Mouse (Mus musculus) CH12.LX (cell line): ENCODE data around the gene Pdss2. TPM values are rescaled to one million over a fixed set of nuclear protein-coding genes. Genes with fewer than 3 reads are reported as not detected.
"Not testable (repeated sequence)": the region's sequence is repeated elsewhere in the genome, so short reads cannot be mapped to it uniquely, and the experiment has no call there.

ENCODE experiments used
- DNase-seq: peaks from one replicate; pipeline ENCODE4 v3.0.0-alpha.2; 2013; ENCODE audit errors: extremely low read depth
- H3K27ac ChIP-seq: 2 replicates; pipeline ENCODE4 v1.5.1; 2012; ENCODE audit warnings: low read depth, mild to moderate bottlenecking, control low read depth, moderate library complexity; ENCODE audit not compliant: insufficient read depth
- H3K27me3 ChIP-seq: replicated peaks from 2 replicates; pipeline ENCODE3; 2012; ENCODE audit warnings: inconsistent platforms
- H3K36me3 ChIP-seq, 2 experiments: replicated peaks in 1 of 2; 2 replicates each; pipeline versions ENCODE3 to v1.6.1; 2012; ENCODE audit warnings: inconsistent platforms in 1 of 2, low read length in 1 of 2, mild to moderate bottlenecking in 1 of 2, mixed read lengths in 1 of 2, moderate library complexity in 1 of 2; ENCODE audit not compliant: control insufficient read depth in 1 of 2, insufficient read depth in 1 of 2
- H3K4me1 ChIP-seq, 2 experiments: 2 replicates each; pipeline ENCODE4 v1.6.1; 2012; ENCODE audit warnings: inconsistent platforms in 1 of 2, moderate library complexity in 1 of 2; ENCODE audit not compliant: insufficient read depth in 2 of 2, control insufficient read depth in 1 of 2
- H3K4me2 ChIP-seq: 2 replicates; pipeline ENCODE4 v1.6.1; 2012; ENCODE audit warnings: low read depth, mild to moderate bottlenecking, control low read depth; ENCODE audit not compliant: poor library complexity, insufficient read depth, severe bottlenecking
- H3K4me3 ChIP-seq, 3 experiments: fragments of 150-350 bp in 1 of 3; sonication (generic) in 1 of 3; replicated peaks in 1 of 3; 2 replicates each; pipeline versions ENCODE3 to v1.5.1; 2011 to 2012; ENCODE audit warnings: low read depth in 2 of 3, low read length in 2 of 3, mild to moderate bottlenecking in 2 of 3, moderate library complexity in 2 of 3, control low read depth in 1 of 3, improper control_type of control experiment in 1 of 3, inconsistent platforms in 1 of 3, mixed read lengths in 1 of 3; ENCODE audit not compliant: poor library complexity in 1 of 3
- H3K79me2 ChIP-seq: replicated peaks from 2 replicates; pipeline ENCODE4 v1.6.1; 2012; ENCODE audit warnings: mild to moderate bottlenecking, moderate library complexity; ENCODE audit not compliant: control insufficient read depth, poor library complexity, insufficient read depth, severe bottlenecking; ENCODE audit errors: extremely low read depth
- H3K9ac ChIP-seq: 2 replicates; pipeline ENCODE4 v1.6.1; 2012; ENCODE audit warnings: low read depth, mild to moderate bottlenecking, control low read depth, moderate library complexity; ENCODE audit not compliant: insufficient read depth
- H3K9me3 ChIP-seq: replicated peaks from 2 replicates; pipeline ENCODE3; 2012; ENCODE audit warnings: low read length, inconsistent platforms, mixed read lengths
- GABPA ChIP-seq: IDR thresholded peaks from 2 replicates; pipeline ENCODE4 v1.6.1; 2012; ENCODE audit warnings: low read depth, low read length, improper control_type of control experiment, inconsistent platforms; ENCODE audit not compliant: insufficient replicate concordance
- IRF4 ChIP-seq: IDR thresholded peaks from 2 replicates; pipeline ENCODE4 v1.6.1; 2014; ENCODE audit warnings: low read depth, mild to moderate bottlenecking, inconsistent platforms, low read length, improper control_type of control experiment
- JUND ChIP-seq: conservative IDR thresholded peaks from 2 replicates; pipeline ENCODE4 v1.6.1; 2011; ENCODE audit warnings: low read depth, low read length, improper control_type of control experiment
- MAFK ChIP-seq: IDR thresholded peaks from 2 replicates; pipeline ENCODE4 v1.6.1; 2011; ENCODE audit warnings: low read length, improper control_type of control experiment; ENCODE audit not compliant: insufficient replicate concordance
- MAX ChIP-seq: IDR thresholded peaks from 2 replicates; pipeline ENCODE4 v1.6.1; 2011; ENCODE audit warnings: low read length, improper control_type of control experiment
- NELFE ChIP-seq: IDR thresholded peaks from 2 replicates; pipeline ENCODE4 v1.6.1; 2011; ENCODE audit warnings: low read depth, low read length, improper control_type of control experiment
- PAX5 ChIP-seq: IDR thresholded peaks from 2 replicates; pipeline ENCODE4 v1.6.1; 2012; ENCODE audit warnings: low read length, inconsistent platforms, mixed read lengths
- POLR2A ChIP-seq: IDR thresholded peaks from 2 replicates; pipeline ENCODE4 v1.6.1; 2011; ENCODE audit warnings: low read depth, mild to moderate bottlenecking, improper control_type of control experiment, low read length
- POLR2AphosphoS2 ChIP-seq: IDR thresholded peaks from 2 replicates; pipeline ENCODE4 v1.6.1; 2011; ENCODE audit warnings: low read depth, low read length, improper control_type of control experiment
- RAD21 ChIP-seq: IDR thresholded peaks from 2 replicates; pipeline ENCODE4 v1.6.1; 2011; ENCODE audit warnings: low read depth, mild to moderate bottlenecking, low read length, improper control_type of control experiment, moderate library complexity
- RCOR1 ChIP-seq: conservative IDR thresholded peaks from 2 replicates; pipeline ENCODE4 v1.6.1; 2012; ENCODE audit warnings: low read depth, mild to moderate bottlenecking, inconsistent platforms, low read length, improper control_type of control experiment
- SIN3A ChIP-seq: IDR thresholded peaks from 2 replicates; pipeline ENCODE4 v1.6.1; 2012; ENCODE audit warnings: low read length, improper control_type of control experiment, inconsistent platforms
- SMC3 ChIP-seq: IDR thresholded peaks from 2 replicates; pipeline ENCODE4 v1.6.1; 2011; ENCODE audit warnings: low read depth, low read length, improper control_type of control experiment
- USF1 ChIP-seq: IDR thresholded peaks from 2 replicates; pipeline ENCODE4 v1.6.1; 2014; ENCODE audit warnings: low read depth, mild to moderate bottlenecking, inconsistent platforms, low read length, improper control_type of control experiment
- dilution Hi-C: fragments of 300-500 bp; cut with MboI; formaldehyde crosslinking; loops from 2 replicates; pipeline ENCODE4 v1.14.3; 2020; ENCODE audit warnings: low sequenced_read_pairs; ENCODE audit not compliant: extremely low pct_unique_long_range_greater_than_20kb, extremely low pct_ligation_motif_present
- in situ Hi-C: fragments of 300-500 bp; cut with MboI; formaldehyde crosslinking; loops from 3 replicates; pipeline ENCODE4 v1.14.3; 2019; ENCODE audit warnings: low sequenced_read_pairs, low pct_ligation_motif_present, low pct_unique_long_range_greater_than_20kb, mixed read lengths
- polyA plus RNA-seq: library from polyadenylated mRNA; unstranded; fragments of >175 nt; gene quantifications from 2 replicates; pipeline ENCODE4 v1.2.1, GENCODE M21; 2012; ENCODE audit warnings: low read depth; ENCODE audit not compliant: insufficient read length
- total RNA-seq, 2 experiments: library from RNA; depleted of rRNA; stranded (reverse); fragments of 300-350 nt in 1 of 2; fragments of >200 nt in 1 of 2; gene quantifications; 2 replicates each; pipeline ENCODE4 v1.2.3; 2012 to 2014

The Pdss2 gene
- total and polyA plus RNA-seq, 3 experiments, result 11.1 to 17.9 (median 14.3) TPM

DNA sequence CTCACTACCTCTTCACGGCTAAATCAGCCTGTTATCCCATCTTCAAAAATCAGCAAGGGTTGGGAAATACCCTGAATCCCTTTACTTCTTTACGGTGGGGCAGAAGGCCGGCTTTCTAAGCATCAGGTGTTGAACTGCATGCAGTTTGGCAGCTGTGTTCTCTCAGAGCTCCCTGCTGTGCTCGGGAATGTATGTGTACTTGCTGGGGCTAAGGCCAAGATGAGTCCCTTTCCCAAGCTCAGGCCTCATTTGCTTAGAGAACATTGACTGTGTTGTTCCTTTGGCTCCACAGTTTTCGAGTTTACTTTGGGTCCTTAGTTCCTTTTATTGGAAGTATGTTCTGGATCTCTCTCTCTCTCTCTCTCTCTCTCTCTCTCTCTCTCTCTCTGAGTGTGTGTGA lies 26.7 kb downstream of the Pdss2 start:
- no peak overlapping the region for H3K27ac ChIP-seq
- H3K9ac ChIP-seq, result no peak overlapping the region
- no peak overlapping the region for H3K4me3 ChIP-seq
- no peak overlapping the region for H3K4me2 ChIP-seq
- no peaks in the 10 kb centered on the region; the same call in 1 of the 2 replicates for H3K79me2 ChIP-seq
- in situ Hi-C loops, result no loop called here
- no peak for DNase-seq
- TF ChIP-seq IRF4, result no peak
- TF ChIP-seq POLR2AphosphoS2, result no peak
- no peak for TF ChIP-seq SMC3
- TF ChIP-seq MAX, result no peak
- no peak for TF ChIP-seq JUND
- TF ChIP-seq SIN3A, result no peak
- no peak for TF ChIP-seq NELFE
- H3K36me3 ChIP-seq, result peaks cover 0 to 9% of the 10 kb centered on the region in 2 experiments
- peaks cover 0 to 24% of the 10 kb centered on the region in 2 experiments; a peak in 3 of 4 replicates for H3K4me1 ChIP-seq
- no peaks in the 10 kb centered on the region for H3K9me3 ChIP-seq
- H3K27me3 ChIP-seq, result no peaks in the 10 kb centered on the region
- dilution Hi-C loops, result no loop called here

GRCm38 (mm10) chr10:43252324-43252723 lies 31.0 kb downstream of the Pdss2 start:
- in situ Hi-C loops, result no loop called here
- Histone ChIP-seq H3K4me3 (no peak overlapping the region), H3K4me2 (no peak overlapping the region), H3K36me3 (peaks cover 0 to 10% of the 10 kb centered on the region in 2 experiments), H3K4me1 (peaks cover 0 to 4% of the 10 kb centered on the region in 2 experiments; a peak in 1 of 4 replicates), H3K27ac (no peak overlapping the region), H3K9ac (no peak overlapping the region)
- dilution Hi-C loops, result no loop called here
- TF ChIP-seq POLR2A, result no peak
- no peak for TF ChIP-seq PAX5
- TF ChIP-seq MAFK, result no peak
- TF ChIP-seq NELFE, result no peak
- TF ChIP-seq RCOR1, result no peak
- TF ChIP-seq RAD21, result no peak
- TF ChIP-seq USF1, result no peak
- TF ChIP-seq GABPA, result no peak
- TF ChIP-seq, all 38 proteins: peak for 0
- no peaks in the 10 kb centered on the region; the same call in 1 of the 2 replicates for H3K79me2 ChIP-seq
- no peak for DNase-seq
- no peaks in the 10 kb centered on the region for H3K27me3 ChIP-seq
- H3K9me3 ChIP-seq, result no peaks in the 10 kb centered on the region

GRCm38 (mm10) chr10:43256965-43257364 lies 35.7 kb downstream of the Pdss2 start:
- DNase-seq, H3K4me3 ChIP-seq, H3K9ac ChIP-seq, H3K27me3 ChIP-seq, H3K27ac ChIP-seq, dilution Hi-C loops, H3K4me2 ChIP-seq, H3K36me3 ChIP-seq, H3K79me2 ChIP-seq, H3K4me1 ChIP-seq, in situ Hi-C loops, H3K9me3 ChIP-seq: not testable (repeated sequence)

DNA sequence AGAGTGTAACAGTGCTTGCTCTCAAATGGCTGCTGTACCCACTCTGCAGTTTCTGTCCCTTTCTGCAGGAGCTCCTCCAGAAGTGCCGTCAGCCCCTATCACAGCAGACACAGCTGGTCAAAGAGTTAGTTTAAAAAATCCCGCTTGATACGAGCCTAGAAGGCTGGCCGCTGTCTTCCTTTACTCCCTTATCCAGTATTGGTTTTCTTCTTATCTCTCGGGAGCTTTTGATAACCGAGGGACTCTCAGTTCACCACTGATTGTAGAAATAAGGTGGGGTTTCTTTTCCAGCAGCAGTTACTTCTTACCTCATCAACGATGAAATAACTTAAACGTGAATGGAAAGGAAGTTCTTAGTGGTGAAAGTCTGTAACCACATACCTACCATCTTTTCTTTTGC lies 36.2 kb downstream of the Pdss2 start:
- H3K27ac ChIP-seq, H3K79me2 ChIP-seq, H3K9me3 ChIP-seq, H3K36me3 ChIP-seq, in situ Hi-C loops, H3K27me3 ChIP-seq, H3K4me2 ChIP-seq, H3K9ac ChIP-seq, DNase-seq, dilution Hi-C loops, H3K4me3 ChIP-seq, H3K4me1 ChIP-seq: not testable (repeated sequence)
